Mouse (Mus musculus): ENCODE measurements around the gene Susd6.

GRCm38 (mm10) chr12:80857636-80858293, 67.5 kb downstream of the Susd6 start:
- no peak for TF ChIP-seq EP300 (IDR thresholded peaks at IDR 0.05; ENCODE audit: low read depth)
- TF ChIP-seq CTCF (IDR thresholded peaks at IDR 0.05; ENCODE audit: low read depth): no peak

Measured in liver, embryonic 14.5 days (tissue).